Mouse (Mus musculus) cerebellum, adult 11 months (tissue): ENCODE results near the gene Msi2.

Source experiments
- DNase-seq: peaks from one replicate; pipeline ENCODE4 v3.0.0; 2022

Gene Msi2

GRCm38 (mm10) chr11:88537344-88537743 lies 181.0 kb downstream of the Msi2 start:
- DNase-seq: no peak

GRCm38 (mm10) chr11:88536861-88537260 lies 181.5 kb downstream of the Msi2 start:
- DNase-seq: no peak

GRCm38 (mm10) chr11:88534331-88534929 lies 183.9 kb downstream of the Msi2 start:
- DNase-seq: no peak

GRCm38 (mm10) chr11:88532016-88532415 lies 186.3 kb downstream of the Msi2 start:
- DNase-seq: no peak

DNA sequence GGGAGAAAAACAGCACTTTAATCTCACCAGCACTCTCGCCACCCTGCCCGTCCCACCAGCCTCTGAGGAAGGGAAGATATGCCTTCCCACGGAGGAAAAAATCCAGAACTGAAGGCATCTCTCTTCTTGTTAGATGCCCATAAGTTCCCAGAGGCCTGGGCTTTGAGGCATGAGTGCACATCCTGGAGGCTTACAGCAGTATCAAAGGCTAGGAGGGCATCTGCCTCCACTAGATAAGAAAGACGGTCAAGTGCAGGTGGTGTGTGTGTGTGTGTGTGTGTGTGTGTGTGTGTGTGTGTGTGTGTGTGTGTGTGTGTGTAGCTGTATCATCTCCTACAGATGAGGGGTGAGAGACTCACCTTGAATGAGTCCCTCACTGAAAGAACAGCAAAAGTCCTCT lies 188.3 kb downstream of the Msi2 start:
- DNase-seq: no peak

GRCm38 (mm10) chr11:88528522-88529101 lies 189.7 kb downstream of the Msi2 start:
- no peak for DNase-seq

- DNase-seq: no peak
Measured at GRCm38 (mm10) chr11:88526711-88527110, 191.6 kb downstream of the Msi2 start.

GRCm38 (mm10) chr11:88524790-88525575 lies 193.3 kb downstream of the Msi2 start:
- no peak for DNase-seq

DNA sequence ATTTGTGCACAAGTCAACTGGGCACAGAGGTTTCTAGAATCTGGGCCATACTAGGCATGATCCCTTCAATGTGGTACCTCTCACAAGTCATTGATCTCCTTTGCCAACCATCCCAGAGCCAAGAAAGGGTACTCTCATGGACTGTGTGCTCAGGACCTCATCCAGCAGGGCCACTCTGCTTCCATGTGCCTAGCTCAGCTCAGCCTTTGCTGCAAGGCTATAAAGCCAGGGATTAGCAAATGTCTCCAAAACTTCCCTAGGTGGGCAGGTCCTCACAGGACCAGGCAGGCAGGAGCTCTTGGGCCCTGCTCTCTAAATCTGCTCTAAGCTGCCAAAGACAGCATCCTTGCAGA lies 193.9 kb downstream of the Msi2 start:
- no peak for DNase-seq

GRCm38 (mm10) chr11:88523921-88524320 lies 194.4 kb downstream of the Msi2 start:
- no peak for DNase-seq

DNA sequence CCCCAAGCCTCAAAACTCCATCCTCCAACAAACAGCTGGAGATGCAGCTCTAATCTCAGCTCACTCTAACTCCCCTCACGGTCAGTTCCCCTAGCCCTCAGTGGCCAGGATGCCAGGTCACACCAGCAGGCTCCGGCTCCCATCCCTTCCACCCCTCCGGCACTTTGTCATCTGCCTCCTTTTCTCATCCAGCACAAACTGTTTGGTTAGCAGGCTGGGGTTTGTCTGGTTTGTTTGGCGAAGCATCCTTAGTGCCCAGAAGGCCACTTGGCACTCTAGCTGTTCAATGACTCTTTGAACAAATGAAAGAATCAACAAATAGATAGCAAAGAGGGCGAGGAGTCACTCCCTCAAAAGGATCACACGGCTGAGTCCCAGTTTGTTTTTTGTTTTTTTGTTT lies 194.8 kb downstream of the Msi2 start:
- DNase-seq: no peak

DNA sequence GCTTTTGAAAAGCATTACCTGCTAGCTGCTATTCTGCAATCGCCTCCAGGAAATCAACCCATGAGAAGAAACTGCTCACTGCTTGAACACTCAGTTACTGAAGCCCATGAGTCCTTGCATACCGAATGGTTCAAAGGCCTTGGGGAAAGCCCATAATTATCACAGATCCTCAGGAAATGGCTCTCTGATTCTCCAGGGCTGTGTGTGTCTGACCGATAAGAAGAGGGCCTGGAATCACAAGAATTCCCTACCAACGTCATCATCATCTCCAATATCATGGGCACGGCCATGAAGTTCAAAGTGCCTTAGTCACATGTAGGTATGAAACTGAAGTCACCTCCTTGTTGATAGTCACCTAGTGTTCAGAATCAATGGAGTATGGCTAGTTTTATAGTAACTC lies 196.2 kb downstream of the Msi2 start:
- no peak for DNase-seq

DNA sequence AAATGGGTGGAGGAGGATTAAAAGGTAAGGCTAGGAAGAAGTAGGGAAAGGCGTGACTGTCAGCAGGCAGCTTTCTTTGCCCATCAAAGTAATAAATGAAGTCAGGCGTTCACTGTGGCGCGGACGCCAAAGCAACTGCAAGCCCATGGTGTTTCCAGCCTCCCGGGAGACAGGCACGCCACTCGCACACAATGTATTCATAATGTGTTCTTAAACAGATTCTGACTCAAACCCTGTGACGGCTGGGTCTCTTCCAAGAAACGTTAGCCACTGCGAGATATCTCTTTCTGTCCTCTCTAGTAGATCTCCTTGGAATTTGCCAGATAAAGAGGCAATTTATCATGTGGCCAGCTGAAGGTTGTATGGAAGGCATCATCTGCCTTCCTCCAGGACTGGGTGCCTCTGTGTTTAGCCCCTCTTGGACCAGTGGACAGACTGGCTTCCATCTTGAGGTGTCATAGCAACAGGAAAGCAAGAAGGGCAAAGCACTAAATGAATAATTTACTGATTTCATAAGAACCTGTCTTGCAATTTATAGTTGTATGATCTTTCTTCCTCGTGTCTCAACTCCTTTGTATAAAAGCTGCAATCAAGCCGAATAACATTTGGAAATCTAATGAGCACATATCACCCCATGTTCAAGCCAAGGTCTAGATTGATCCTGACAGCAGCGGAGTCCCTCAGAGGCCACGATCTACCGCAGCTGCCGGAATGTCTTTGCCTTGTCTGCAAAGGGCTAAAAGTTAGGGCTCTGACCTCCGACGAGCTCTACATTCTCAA lies 197.2 kb downstream of the Msi2 start:
- no peak for DNase-seq

DNA sequence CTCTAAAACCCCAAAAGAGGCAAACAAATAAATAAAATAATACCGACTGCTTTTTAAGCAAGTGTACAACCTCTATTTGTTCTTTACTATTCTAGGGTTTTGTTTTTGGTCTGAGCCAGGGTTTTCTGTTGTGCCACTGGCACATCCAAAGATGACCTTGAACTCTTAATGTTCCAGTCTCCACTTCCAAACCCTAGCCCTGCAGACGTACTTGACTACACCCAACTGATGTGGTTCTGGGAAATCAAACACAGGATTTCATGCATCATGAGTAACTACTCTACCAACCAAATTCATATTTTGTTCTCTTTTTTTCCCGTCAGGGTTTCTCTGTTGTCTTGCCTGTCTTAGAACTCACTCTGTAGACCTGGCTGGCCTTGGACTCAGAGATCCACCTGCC lies 200.0 kb downstream of the Msi2 start:
- DNase-seq: no peak

GRCm38 (mm10) chr11:88516596-88517485 lies 201.5 kb downstream of the Msi2 start:
- no peak for DNase-seq

GRCm38 (mm10) chr11:88515736-88516583 lies 202.4 kb downstream of the Msi2 start:
- DNase-seq: no peak

DNA sequence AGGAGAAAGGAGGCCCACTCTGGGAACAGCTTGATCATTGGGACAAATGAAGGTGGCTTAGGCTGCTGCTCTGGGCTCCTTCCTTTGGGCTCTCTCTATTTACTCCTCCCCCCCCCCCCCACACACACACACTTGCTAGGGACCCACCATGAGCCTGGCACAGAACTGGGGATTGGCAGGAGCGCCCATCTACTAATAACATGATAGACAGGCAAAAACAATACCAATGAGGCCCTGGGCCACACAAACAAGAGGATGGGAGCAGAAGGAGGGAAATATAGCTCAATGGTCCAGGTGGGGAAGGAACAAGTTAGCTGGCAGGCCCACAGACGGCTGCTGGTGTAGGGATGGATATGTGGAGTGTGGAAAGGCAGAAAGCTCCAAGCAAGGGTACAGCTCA lies 203.0 kb downstream of the Msi2 start:
- no peak for DNase-seq

DNA sequence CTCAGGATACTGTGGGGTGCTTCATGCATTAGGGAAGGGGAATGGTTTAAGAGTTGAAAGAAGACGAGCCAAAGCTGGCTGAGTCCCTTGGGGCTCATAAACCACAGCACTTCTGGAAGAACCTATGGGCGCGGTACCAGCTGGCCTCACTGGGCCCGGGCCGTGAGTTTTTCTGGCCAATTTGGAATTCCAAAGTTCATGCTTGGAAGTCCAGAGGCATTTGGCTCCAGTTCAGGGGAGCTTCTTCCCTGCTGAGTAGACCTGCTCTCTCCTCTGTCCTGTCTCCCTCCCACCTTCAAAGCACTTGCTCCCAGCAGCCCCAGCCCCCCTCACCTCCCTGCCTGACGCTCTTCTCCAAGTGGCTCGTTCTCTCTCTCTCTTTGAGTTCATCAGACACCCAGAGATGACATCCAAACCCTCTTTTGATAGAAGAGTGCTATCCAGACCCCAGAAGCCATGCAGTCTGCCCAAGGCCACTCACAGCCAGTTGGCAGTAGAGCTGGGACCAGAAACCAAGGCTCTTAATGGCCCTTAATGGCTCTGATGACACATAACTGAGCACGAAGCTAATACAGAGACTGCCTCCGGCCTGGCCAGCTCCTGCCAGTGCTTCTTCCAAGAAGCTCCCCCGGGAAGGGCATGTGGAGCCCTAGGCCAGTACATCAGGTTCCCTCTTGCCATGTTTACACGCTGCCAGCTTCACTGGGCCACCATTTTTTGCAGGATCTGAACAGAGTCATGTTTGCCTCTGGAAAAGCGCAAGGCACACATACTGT lies 204.0 kb downstream of the Msi2 start:
- DNase-seq: no peak

- DNase-seq: peak; percentile 71
Measured at GRCm38 (mm10) chr11:88512580-88512979, 205.7 kb downstream of the Msi2 start.

DNA sequence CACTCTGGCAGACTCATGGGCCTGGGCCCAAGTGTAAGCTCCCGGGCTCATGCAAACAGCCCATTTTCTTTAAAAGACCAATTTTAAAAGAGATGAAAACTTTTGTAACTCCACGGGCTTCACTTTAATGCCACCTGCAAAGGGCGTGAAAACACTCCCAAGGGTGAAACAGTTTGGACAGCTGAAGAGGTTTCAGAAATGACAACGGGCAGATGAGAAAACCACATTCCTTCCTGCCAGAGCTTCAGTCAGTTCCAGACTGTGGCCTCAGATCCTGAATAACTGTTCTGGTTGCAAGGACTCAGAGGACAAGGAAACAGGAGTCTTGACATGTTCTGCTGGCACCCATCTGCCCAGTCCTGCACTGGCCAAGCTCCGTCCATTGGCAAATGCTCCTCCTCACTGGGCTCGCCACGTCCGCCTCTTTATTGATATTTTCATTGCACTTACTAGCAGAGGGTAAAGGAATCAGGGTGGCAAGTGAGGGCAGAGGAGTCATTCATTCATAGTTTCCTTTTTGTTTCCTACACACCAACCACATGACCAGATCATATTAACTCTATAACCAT lies 207.9 kb downstream of the Msi2 start:
- no peak for DNase-seq
